Mouse (Mus musculus) megakaryocyte-erythroid progenitor cell, adult 5-6 weeks (primary cell): ENCODE data around the gene Aadacl3. TPM values are rescaled to one million over a fixed set of nuclear protein-coding genes. Genes with fewer than 3 reads are reported as not detected.
A peak's percentile ranks its signal among the peaks of the same experiment; 100 is the strongest.

ENCODE experiments used
- ATAC-seq: replicated peaks from 2 replicates; pipeline ENCODE4 v1.8.0; 2016; ENCODE audit warnings: mild to moderate bottlenecking, inconsistent platforms; ENCODE audit not compliant: severe bottlenecking, poor library complexity, low FRiP score, low TSS enrichment
- total RNA-seq, 2 experiments: library from RNA; stranded (forward) in 1 of 2; stranded (reverse) in 1 of 2; fragments of 200-1000, 215-1000 nt in 1 of 2; fragments of >200 nt in 1 of 2; fragmentation: Nextera tagmentation in 1 of 2; gene quantifications; 2 replicates each; pipeline ENCODE4 v1.2.3; 2014 to 2017

The Aadacl3 gene
- not detected in 2 replicates for total RNA-seq (2014; fragmentation: Nextera tagmentation)
- not detected in 2 replicates for total RNA-seq (2017)

DNA sequence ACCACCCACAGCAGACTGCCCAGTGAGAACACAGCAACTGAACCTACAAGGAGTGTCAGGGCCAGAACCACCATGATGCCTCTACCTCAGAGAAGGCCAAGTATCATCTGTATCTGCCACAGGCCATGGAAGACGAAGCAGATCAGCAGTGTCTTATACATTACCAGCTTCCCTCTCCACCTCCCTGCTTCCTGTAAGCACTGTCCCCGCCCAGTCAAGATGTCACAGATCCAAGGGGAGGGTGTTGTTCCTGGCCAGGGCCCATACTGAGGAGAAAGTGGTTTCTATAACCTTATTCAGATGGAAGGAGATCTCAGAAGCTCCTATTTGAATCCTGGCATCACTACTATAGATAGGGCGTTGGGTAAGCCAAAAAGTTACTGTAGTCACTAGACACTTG is at the start of gene Aadacl3:
Aadacl3 (minus strand) TSS at position 101 of the 400 bp plus-strand sequence.
- ATAC-seq = no peak

GRCm38 (mm10) chr4:144506518-144506917 is 43.0 kb upstream of the Aadacl3 start:
- 0 out of 2 replicates have a peak, but pooled peaks have one; percentile 26 for ATAC-seq

- ATAC-seq = no peak
Measured at GRCm38 (mm10) chr4:144493331-144493730, 29.8 kb upstream of the Aadacl3 start.

- no peak for ATAC-seq
Measured at GRCm38 (mm10) chr4:144468091-144468490, 4.5 kb upstream of the Aadacl3 start.

DNA sequence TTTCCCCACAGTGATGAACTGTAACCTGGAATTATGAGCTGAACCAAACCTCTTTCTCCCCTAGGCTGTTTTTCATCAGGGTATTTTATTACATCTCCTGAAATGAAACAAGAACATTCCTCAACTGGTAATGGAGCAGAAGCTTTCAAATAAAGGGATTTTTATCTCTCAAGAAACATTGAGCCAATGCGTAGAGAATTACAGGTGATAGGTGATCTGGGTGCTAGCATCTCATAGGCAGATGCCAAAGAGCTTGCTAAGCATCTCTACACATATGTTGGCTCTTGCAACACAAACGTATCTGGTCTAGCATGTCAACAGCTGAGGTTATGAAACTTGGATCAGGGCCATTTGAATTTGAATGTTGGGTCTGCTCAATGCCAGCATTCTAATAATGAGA is 1.6 kb upstream of the Aadacl3 start:
- ATAC-seq = no peak

- no peak for ATAC-seq
Measured at GRCm38 (mm10) chr4:144453217-144453616, 10.3 kb downstream of the Aadacl3 start, which contains the start of gene Gm9944. Gene Gm9944 (minus strand): TSS chr4:144453317.

DNA sequence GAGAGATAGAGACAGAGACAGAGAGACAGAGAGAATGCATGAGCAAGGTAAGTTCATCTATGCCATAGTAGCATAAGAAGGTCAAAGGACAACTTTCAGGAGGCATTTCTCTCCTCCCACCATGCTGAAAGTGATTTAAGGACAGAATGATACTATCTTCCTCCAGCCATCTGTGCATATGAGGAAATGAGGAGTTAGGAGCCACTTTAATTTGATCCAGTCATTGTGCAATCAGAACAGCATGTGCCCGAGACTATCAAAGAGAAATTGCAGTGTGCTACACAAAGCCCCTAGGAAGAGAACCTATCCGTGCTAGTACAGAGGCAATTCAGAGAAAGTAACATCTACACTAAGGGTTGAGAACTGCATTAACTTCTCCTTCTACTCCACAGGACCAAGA is 15.0 kb downstream of the Aadacl3 start:
- ATAC-seq = no peak

GRCm38 (mm10) chr4:144441582-144441981 is 22.0 kb downstream of the Aadacl3 start:
- ATAC-seq = no peak

DNA sequence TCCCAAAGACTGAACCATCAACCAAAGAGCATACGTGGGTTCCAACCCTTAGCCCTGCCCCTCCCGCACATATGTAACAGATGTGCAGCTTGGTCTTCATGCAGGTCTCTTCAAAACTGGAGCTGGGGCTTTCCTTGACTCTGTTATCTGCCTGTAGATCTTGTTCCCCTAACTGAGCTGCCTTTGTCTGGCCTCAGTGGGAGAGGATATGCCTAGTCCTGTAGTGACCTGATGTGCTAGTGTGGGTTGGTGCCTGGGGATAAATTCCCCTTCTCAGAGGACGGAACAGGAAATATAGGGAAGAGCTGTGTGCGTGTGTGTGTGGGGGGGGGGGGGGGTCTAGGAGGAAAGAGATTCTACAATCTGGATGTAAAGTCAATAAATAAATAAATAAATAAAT is 22.5 kb downstream of the Aadacl3 start:
- ATAC-seq = no peak

GRCm38 (mm10) chr4:144438672-144439071 is 24.9 kb downstream of the Aadacl3 start, which contains the start of gene 1700012P22Rik:
Gene 1700012P22Rik (minus strand): TSS chr4:144438772.
- ATAC-seq = no peak

DNA sequence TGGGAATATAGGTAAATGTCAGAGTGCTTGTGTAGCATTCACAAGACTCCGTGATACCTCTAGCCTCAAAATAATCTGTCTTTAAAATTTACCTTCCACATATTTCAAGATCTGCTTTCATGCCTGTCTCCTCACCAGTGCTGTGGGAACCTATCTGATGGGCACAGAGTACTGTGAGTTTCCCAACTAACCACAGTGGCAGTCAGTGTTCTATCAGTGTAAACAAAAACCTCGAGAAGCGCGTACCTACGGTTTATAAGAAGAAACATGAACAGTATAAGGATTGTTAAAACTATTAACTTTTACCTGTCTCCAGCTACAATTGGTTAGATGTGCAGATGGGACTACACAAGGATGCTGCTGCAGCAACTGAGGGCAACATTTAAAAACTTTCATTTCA is 30.3 kb downstream of the Aadacl3 start:
- ATAC-seq = no peak

DNA sequence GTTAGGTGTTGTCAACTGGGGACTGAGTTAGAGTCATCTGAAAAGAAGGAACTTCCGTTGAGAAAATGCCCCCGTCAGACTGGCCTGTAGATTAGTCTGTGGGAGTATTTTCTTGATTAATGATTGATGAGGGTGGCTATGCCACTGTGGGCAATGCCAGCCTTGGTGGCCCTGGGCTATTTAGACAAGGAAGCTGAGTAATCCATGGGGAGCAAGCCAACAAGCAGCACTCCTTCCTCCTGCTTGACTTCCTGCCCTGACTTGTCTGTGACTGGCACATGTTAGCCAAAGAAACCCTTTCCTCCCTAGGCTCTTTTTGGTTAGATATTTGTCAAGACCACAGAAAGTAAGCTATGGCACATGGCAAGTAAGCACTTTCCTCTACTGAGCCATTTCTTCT is 32.8 kb downstream of the Aadacl3 start:
- ATAC-seq = no peak

- ATAC-seq = no peak
Measured at GRCm38 (mm10) chr4:144428868-144429267, 34.7 kb downstream of the Aadacl3 start.

DNA sequence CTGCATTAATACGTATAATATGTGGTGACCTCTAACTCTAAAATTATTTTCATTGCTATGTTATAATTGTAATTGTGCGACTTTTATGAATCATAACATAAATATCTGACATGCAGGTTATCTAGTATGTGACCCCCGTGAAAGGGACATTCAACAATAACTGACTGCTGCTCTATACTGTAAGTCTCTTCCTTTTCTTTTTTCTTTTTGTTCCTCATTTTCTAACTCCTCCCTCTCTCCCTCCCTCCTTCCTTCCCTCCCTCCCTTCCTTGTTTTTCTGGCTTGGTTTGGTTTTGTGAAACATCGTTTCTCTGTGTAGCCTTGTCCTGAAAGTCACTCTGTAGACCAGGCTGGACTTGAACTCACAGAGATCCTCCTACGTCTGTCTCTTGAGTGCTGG is 39.0 kb downstream of the Aadacl3 start:
- no peak for ATAC-seq

- ATAC-seq = 0 out of 2 replicates have a peak, but pooled peaks have one; percentile 65
Measured at GRCm38 (mm10) chr4:144420644-144421043, 42.9 kb downstream of the Aadacl3 start.

- ATAC-seq = no peak
Measured at GRCm38 (mm10) chr4:144408290-144408689, 55.3 kb downstream of the Aadacl3 start, which contains the start of gene Pramef12. Gene Pramef12 (minus strand): TSS chr4:144408464.

DNA sequence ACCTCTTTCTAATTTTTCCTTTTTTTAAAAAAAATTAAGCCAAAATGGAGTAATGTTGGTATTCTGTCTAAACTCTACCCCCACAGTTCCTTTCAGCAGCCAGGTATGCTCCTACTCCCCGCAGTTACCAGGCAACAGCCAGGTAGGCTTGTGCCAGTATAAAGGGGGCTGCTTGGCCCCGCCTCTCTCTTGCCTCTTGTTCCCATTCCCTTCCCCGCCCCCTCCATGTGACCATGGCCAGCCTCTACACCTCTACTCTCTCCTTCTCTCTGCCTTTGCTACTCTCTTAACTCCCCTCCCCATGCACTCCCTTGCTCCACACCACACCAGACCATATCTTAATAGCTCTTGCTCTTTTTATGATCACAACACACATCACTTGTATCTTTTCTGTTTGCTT is 57.3 kb downstream of the Aadacl3 start:
- ATAC-seq = no peak

DNA sequence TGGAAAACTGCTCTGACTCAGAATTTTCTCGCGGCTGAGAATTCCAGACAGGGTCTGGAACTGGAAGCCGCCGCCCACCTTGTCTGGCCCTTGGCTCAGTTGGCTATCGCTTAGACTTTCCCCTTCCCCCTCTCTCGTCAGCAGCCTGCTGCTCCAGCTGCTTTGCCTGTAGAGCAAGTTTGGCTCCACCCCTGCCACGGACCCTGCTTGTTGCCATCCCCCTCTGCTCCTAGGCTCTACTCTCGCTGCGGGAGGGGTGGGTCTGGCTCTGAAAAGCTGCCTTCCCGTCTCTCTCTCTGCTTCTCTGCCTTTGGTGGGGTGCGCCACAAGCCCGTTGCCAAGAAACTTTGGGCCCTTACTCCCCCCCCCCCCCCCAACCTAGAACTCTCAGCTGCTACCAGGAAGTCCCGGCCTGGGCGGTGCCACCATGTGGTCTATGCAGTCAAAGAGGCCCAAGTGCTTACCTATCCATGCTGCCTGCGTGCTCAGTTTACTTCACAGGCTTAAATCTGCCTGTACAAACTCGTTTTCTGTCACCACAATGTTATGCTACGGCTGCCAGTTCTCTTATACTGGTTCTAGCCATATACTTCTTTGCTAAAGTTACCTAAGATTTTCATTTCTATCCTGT is 59.0 kb downstream of the Aadacl3 start:
- no peak for ATAC-seq
